Mouse (Mus musculus) spleen, adult 2 months (tissue): Measurements from ENCODE around the gene Grap2.

Source experiments
- CTCF ChIP-seq: fragments of 200-500 bp; IDR thresholded peaks from 2 replicates; pipeline ENCODE4 v1.5.1; 2011; ENCODE audit warnings: mild to moderate bottlenecking, inconsistent platforms; ENCODE audit not compliant: insufficient read depth, insufficient read length, insufficient replicate concordance; ENCODE audit errors: extremely low read depth
- POLR2A ChIP-seq: fragments of 200-500 bp; IDR thresholded peaks from 2 replicates; pipeline ENCODE4 v1.6.1; 2011; ENCODE audit warnings: low read depth, low read length, inconsistent platforms

DNA sequence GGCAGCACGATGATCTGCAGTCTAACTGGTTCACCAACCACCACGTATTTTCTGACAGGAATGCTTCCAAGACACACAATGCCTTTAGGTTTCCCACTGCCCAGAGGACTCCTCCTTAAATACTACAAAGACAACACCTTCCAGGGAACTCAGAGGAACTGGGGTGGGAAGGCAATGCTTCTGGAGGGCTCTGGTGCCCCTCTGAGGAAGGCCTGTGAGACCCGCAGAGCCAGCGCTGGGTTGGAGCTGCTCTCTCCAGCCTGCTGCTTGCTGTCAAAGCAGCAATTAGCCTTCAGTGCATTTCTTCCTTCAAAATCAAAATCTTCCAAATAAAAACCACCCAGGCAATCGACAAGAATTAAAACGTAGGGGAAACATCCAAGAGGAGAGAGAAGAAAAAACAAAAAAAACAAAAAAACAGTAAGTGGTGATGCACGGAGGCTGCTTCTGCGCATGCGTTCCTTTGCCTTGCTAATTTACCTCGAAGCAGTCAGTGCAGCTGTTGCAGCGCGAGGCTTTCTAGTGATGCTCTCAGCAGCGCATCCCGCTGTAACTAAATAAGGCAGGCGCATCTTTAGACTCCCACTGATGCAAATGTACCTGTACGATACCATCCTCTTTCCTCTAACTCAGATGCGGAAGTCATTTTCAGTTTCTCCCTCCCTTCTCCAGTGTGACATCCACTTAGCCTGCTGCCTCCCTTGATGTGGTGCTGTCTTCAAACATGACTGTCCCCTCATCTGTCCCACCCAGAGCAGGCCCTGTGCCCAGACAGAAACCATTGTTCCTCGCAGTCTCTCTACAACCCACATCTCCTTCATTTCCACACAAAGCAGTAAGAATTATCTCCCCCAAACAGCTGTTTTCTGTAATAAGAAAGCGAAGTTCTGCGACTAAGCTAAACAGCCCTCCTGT lies 42.2 kb upstream of the Grap2 start:
- TF ChIP-seq POLR2A (no peak), CTCF (no peak)
